Mouse (Mus musculus) heart, adult 11 months (tissue): ENCODE data around the gene Wnt10b.

Source experiments
- DNase-seq: peaks from one replicate; pipeline ENCODE4 v3.0.0; 2022

Wnt10b gene

DNA sequence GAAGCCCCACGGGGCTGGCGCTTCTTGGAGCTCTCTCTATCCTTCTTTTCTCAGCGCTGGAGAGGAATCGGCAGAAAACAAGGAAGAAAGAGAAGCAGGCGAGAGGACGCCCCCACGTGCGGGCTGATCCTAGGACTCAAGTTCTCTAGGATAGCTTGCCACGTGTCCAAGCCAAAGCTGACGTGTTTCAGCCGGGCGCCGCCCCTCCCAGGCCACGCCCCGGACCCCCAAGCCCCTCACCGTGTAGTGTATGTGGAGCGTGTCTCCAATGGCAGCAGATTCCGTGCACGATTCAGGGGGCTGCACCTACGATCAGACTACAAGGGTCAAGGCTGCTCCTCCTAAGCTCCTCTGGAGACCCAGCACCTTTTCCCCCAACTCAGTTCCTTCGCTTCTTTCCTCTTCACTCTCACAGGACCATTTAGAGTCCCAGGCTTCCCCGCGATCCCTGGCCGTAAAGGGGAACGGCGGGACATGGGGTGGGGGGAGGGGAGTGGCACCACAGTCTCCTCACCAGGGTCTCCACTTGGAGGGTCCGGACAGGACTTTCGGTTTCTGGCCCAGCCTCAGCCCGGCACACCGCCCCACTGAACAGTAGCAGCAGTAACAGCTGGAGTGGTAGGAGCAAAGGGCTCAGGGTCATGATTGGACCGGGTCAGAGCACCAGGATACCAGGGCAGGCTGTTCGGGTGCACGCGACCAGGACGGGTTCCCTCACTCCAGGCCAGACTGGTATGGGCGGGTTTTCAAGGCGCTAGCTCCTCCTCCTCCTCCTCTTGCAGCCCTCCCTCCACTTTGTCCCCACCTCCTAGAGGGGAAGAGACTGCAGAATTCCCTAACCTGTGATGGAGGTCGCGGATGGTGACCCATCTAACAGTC, 50.3 kb downstream of the Wnt10b start, which contains the start of gene Fkbp11:
Gene Fkbp11 (minus strand): TSS at position 756 of the 879 bp plus-strand sequence.
- DNase-seq: peak; percentile 97

DNA sequence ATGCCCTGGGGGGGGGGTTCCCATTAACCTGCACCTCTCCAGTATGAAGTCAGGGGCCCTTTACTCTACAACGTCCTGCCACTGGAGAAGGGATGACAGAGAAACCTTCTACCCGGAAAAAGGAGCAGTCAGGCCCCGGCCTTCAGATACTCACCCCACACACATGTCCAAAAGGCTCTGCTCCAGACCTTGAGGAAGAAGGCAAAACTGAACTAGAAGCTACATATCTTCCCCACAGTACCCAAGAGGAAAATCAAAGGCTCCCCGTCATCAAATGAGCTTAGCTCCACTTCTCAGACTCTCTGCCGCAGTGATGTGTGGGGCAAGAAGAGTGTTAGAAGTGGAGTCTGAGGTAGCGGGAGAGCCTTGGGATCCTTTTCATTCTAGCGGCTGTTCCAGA, 51.2 kb downstream of the Wnt10b start:
- DNase-seq: no peak

DNA sequence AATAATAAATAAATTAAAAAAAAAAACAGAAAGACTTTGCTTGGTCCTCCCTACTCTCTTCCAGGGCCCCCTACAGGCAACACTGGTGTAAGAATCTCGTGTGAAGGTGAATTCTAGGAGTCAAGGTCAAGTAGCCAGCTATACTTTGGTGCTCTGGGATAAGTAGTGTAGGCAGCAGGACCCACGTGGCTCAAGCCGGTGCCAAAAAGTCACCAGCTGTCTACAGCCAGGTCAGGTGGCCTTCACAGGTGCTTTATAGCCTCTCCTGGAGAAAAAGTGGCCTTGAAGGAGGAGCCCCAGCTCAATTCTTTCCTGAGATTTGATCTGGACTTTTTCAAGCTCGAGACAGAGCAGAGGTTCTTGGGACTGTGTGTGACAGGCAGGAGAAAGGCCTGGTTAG, 51.9 kb downstream of the Wnt10b start:
- no peak for DNase-seq

DNA sequence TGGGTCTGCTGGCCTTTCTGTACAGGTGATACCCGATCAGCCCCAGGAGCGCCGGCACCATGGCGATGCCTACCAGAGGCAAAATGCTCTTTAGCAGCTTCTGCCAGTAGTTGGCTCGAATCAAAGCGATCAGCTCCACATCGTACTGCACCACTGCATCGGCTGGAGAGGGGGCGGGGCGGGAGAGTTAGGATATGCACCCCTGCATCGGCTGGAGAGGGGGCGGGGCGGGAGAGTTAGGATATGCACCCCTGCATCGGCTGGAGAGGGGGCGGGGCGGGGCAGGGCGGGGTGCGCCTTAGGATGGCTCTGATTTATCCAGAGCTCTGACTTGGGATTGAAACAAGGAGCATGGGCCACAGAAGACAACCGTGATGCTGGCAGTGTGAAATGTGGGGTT, 53.5 kb downstream of the Wnt10b start:
- DNase-seq: no peak

DNA sequence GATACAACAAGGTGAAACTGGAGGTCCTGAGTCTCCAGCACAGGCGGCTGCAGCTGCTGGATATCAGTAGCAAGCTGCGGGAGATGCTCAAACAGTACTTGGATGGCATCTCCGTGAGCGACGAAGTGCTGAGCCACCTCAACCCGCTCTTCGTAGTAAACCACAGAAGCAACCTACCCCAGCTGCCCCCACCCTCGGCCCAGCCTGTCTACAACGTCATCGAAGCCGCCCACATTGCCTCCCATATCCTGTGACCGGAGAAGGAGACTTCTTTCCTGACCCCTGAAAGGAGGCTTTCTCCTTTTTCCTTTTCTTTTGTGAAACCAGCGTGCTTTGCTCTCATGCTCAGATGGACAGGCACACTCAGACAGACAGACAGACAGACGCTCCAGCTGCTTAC, 55.1 kb downstream of the Wnt10b start:
- no peak for DNase-seq

DNA sequence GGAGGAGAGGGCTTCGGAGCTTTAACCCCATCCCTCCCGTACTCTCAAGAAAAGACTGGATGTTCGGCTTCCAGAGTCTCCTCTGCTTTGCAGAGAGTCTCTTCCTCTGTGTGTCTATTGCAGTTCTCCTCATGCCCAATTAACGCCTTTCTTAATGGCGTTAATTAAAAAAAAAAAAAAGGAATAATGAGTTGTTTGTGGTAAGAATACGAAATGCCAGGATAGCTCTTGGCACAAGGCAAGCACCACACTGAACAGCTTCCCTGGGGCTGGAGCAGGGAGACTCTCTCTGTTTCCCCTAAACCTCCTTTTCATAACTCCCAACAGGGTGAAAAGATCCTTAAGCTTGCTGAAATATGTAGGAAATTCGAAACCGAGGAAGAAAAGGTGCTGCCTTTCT, 55.8 kb downstream of the Wnt10b start:
- DNase-seq: no peak
